Mouse (Mus musculus) CH12.LX (cell line): Measurements from ENCODE around the gene Gabrb3. TPM values are rescaled to one million over a fixed set of nuclear protein-coding genes. Genes with fewer than 3 reads are reported as not detected.

Source experiments
- DNase-seq: peaks from one replicate; pipeline ENCODE4 v3.0.0-alpha.2; 2013; ENCODE audit errors: extremely low read depth
- H3K27ac ChIP-seq: 2 replicates; pipeline ENCODE4 v1.5.1; 2012; ENCODE audit warnings: low read depth, mild to moderate bottlenecking, control low read depth, moderate library complexity; ENCODE audit not compliant: insufficient read depth
- H3K27me3 ChIP-seq: replicated peaks from 2 replicates; pipeline ENCODE3; 2012; ENCODE audit warnings: inconsistent platforms
- H3K36me3 ChIP-seq, 2 experiments: replicated peaks in 1 of 2; 2 replicates each; pipeline versions ENCODE3 to v1.6.1; 2012; ENCODE audit warnings: inconsistent platforms in 1 of 2, low read length in 1 of 2, mild to moderate bottlenecking in 1 of 2, mixed read lengths in 1 of 2, moderate library complexity in 1 of 2; ENCODE audit not compliant: control insufficient read depth in 1 of 2, insufficient read depth in 1 of 2
- H3K4me1 ChIP-seq, 2 experiments: 2 replicates each; pipeline ENCODE4 v1.6.1; 2012; ENCODE audit warnings: inconsistent platforms in 1 of 2, moderate library complexity in 1 of 2; ENCODE audit not compliant: insufficient read depth in 2 of 2, control insufficient read depth in 1 of 2
- H3K4me2 ChIP-seq: 2 replicates; pipeline ENCODE4 v1.6.1; 2012; ENCODE audit warnings: low read depth, mild to moderate bottlenecking, control low read depth; ENCODE audit not compliant: poor library complexity, insufficient read depth, severe bottlenecking
- H3K4me3 ChIP-seq, 3 experiments: fragments of 150-350 bp in 1 of 3; sonication (generic) in 1 of 3; replicated peaks in 1 of 3; 2 replicates each; pipeline versions ENCODE3 to v1.5.1; 2011 to 2012; ENCODE audit warnings: low read depth in 2 of 3, low read length in 2 of 3, mild to moderate bottlenecking in 2 of 3, moderate library complexity in 2 of 3, control low read depth in 1 of 3, improper control_type of control experiment in 1 of 3, inconsistent platforms in 1 of 3, mixed read lengths in 1 of 3; ENCODE audit not compliant: poor library complexity in 1 of 3
- H3K79me2 ChIP-seq: replicated peaks from 2 replicates; pipeline ENCODE4 v1.6.1; 2012; ENCODE audit warnings: mild to moderate bottlenecking, moderate library complexity; ENCODE audit not compliant: control insufficient read depth, poor library complexity, insufficient read depth, severe bottlenecking; ENCODE audit errors: extremely low read depth
- H3K9ac ChIP-seq: 2 replicates; pipeline ENCODE4 v1.6.1; 2012; ENCODE audit warnings: low read depth, mild to moderate bottlenecking, control low read depth, moderate library complexity; ENCODE audit not compliant: insufficient read depth
- H3K9me3 ChIP-seq: replicated peaks from 2 replicates; pipeline ENCODE3; 2012; ENCODE audit warnings: low read length, inconsistent platforms, mixed read lengths
- BHLHE40 ChIP-seq: IDR thresholded peaks from 2 replicates; pipeline ENCODE4 v1.6.1; 2011; ENCODE audit warnings: mild to moderate bottlenecking, low read depth, low read length, improper control_type of control experiment
- CHD1 ChIP-seq: IDR thresholded peaks from 2 replicates; pipeline ENCODE4 v1.6.1; 2012; ENCODE audit warnings: low read depth, low read length, improper control_type of control experiment, inconsistent platforms
- CHD2 ChIP-seq: IDR thresholded peaks from 2 replicates; pipeline ENCODE4 v1.6.1; 2011; ENCODE audit warnings: low read length, improper control_type of control experiment
- ELF1 ChIP-seq: IDR thresholded peaks from 2 replicates; pipeline ENCODE4 v1.6.1; 2014; ENCODE audit warnings: low read depth, mild to moderate bottlenecking, inconsistent platforms, low read length, improper control_type of control experiment
- EP300 ChIP-seq: IDR thresholded peaks from 2 replicates; pipeline ENCODE4 v1.6.1; 2011; ENCODE audit warnings: low read length, improper control_type of control experiment
- ETS1 ChIP-seq: conservative IDR thresholded peaks from 2 replicates; pipeline ENCODE4 v1.6.1; 2012; ENCODE audit warnings: low read depth, mild to moderate bottlenecking, inconsistent platforms, low read length, improper control_type of control experiment, moderate library complexity
- HCFC1 ChIP-seq: IDR thresholded peaks from 2 replicates; pipeline ENCODE4 v1.6.1; 2012; ENCODE audit warnings: low read depth, mild to moderate bottlenecking, inconsistent platforms, low read length, improper control_type of control experiment
- IRF4 ChIP-seq: IDR thresholded peaks from 2 replicates; pipeline ENCODE4 v1.6.1; 2014; ENCODE audit warnings: low read depth, mild to moderate bottlenecking, inconsistent platforms, low read length, improper control_type of control experiment
- JUN ChIP-seq: IDR thresholded peaks from 2 replicates; pipeline ENCODE4 v1.6.1; 2011; ENCODE audit warnings: low read depth, mild to moderate bottlenecking, low read length, improper control_type of control experiment, moderate library complexity; ENCODE audit not compliant: insufficient read depth
- JUND ChIP-seq: conservative IDR thresholded peaks from 2 replicates; pipeline ENCODE4 v1.6.1; 2011; ENCODE audit warnings: low read depth, low read length, improper control_type of control experiment
- MAFK ChIP-seq: IDR thresholded peaks from 2 replicates; pipeline ENCODE4 v1.6.1; 2011; ENCODE audit warnings: low read length, improper control_type of control experiment; ENCODE audit not compliant: insufficient replicate concordance
- MAX ChIP-seq: IDR thresholded peaks from 2 replicates; pipeline ENCODE4 v1.6.1; 2011; ENCODE audit warnings: low read length, improper control_type of control experiment
- MAZ ChIP-seq: IDR thresholded peaks from 2 replicates; pipeline ENCODE4 v1.6.1; 2012; ENCODE audit warnings: low read depth, mild to moderate bottlenecking, inconsistent platforms, low read length, improper control_type of control experiment, moderate library complexity
- MEF2A ChIP-seq: IDR thresholded peaks from 2 replicates; pipeline ENCODE4 v1.6.1; 2014; ENCODE audit warnings: low read depth, mild to moderate bottlenecking, inconsistent platforms, low read length, improper control_type of control experiment, borderline replicate concordance
- MYC ChIP-seq: IDR thresholded peaks from 2 replicates; pipeline ENCODE4 v1.6.1; 2011; ENCODE audit warnings: low read depth, mild to moderate bottlenecking, improper control_type of control experiment, low read length
- NELFE ChIP-seq: IDR thresholded peaks from 2 replicates; pipeline ENCODE4 v1.6.1; 2011; ENCODE audit warnings: low read depth, low read length, improper control_type of control experiment
- PAX5 ChIP-seq: IDR thresholded peaks from 2 replicates; pipeline ENCODE4 v1.6.1; 2012; ENCODE audit warnings: low read length, inconsistent platforms, mixed read lengths
- POLR2AphosphoS2 ChIP-seq: IDR thresholded peaks from 2 replicates; pipeline ENCODE4 v1.6.1; 2011; ENCODE audit warnings: low read depth, low read length, improper control_type of control experiment
- RCOR1 ChIP-seq: conservative IDR thresholded peaks from 2 replicates; pipeline ENCODE4 v1.6.1; 2012; ENCODE audit warnings: low read depth, mild to moderate bottlenecking, inconsistent platforms, low read length, improper control_type of control experiment
- SIN3A ChIP-seq: IDR thresholded peaks from 2 replicates; pipeline ENCODE4 v1.6.1; 2012; ENCODE audit warnings: low read length, improper control_type of control experiment, inconsistent platforms
- SMC3 ChIP-seq: IDR thresholded peaks from 2 replicates; pipeline ENCODE4 v1.6.1; 2011; ENCODE audit warnings: low read depth, low read length, improper control_type of control experiment
- TCF12 ChIP-seq: IDR thresholded peaks from 2 replicates; pipeline ENCODE4 v1.6.1; 2014; ENCODE audit warnings: low read depth, mild to moderate bottlenecking, inconsistent platforms, low read length, improper control_type of control experiment
- UBTF ChIP-seq: IDR thresholded peaks from 2 replicates; pipeline ENCODE4 v1.6.1; 2012; ENCODE audit warnings: low read depth, mild to moderate bottlenecking, inconsistent platforms, low read length, improper control_type of control experiment, moderate library complexity
- ZNF384 ChIP-seq: IDR thresholded peaks from 2 replicates; pipeline ENCODE4 v1.6.1; 2012; ENCODE audit warnings: low read depth, low read length, improper control_type of control experiment, inconsistent platforms
- dilution Hi-C: fragments of 300-500 bp; cut with MboI; formaldehyde crosslinking; loops from 2 replicates; pipeline ENCODE4 v1.14.3; 2020; ENCODE audit warnings: low sequenced_read_pairs; ENCODE audit not compliant: extremely low pct_unique_long_range_greater_than_20kb, extremely low pct_ligation_motif_present
- in situ Hi-C: fragments of 300-500 bp; cut with MboI; formaldehyde crosslinking; loops from 3 replicates; pipeline ENCODE4 v1.14.3; 2019; ENCODE audit warnings: low sequenced_read_pairs, low pct_ligation_motif_present, low pct_unique_long_range_greater_than_20kb, mixed read lengths
- polyA plus RNA-seq: library from polyadenylated mRNA; unstranded; fragments of >175 nt; gene quantifications from 2 replicates; pipeline ENCODE4 v1.2.1, GENCODE M21; 2012; ENCODE audit warnings: low read depth; ENCODE audit not compliant: insufficient read length
- total RNA-seq, 2 experiments: library from RNA; depleted of rRNA; stranded (reverse); fragments of 300-350 nt in 1 of 2; fragments of >200 nt in 1 of 2; gene quantifications; 2 replicates each; pipeline ENCODE4 v1.2.3; 2012 to 2014

The Gabrb3 gene
- total and polyA plus RNA-seq, 3 experiments: not detected

DNA sequence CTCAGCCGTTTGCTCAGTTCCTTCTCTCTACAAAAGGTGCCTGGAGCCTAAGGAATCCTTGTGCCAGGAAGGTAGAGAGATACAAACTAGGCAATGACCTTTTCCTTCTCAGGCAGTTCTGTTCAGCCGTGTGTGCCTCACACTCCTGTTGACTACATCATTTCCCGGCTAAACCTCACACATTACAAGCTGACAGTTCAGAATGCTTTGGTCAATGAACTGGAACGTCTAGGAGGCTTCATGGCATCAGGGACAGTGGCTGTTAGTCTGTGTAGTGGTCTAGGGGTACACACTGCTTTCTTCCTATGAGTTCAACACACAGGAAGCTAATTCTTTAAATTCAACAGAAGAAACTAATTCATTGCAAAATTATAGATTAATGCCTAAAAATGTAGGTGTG lies 216.2 kb downstream of the Gabrb3 start:
- Histone ChIP-seq H3K9me3 (peaks cover 30% of the 10 kb centered on the region), H3K79me2 (no peaks in the 10 kb centered on the region), H3K4me3 (no peak overlapping the region), H3K27me3 (no peaks in the 10 kb centered on the region), H3K27ac (no peak overlapping the region), H3K9ac (no peak overlapping the region), H3K36me3 (no peaks in the 10 kb centered on the region)
- in situ Hi-C loops (no loop called here), dilution Hi-C loops (no loop called here)
- no peak for TF ChIP-seq JUND
- TF ChIP-seq ETS1: no peak
- no peak for TF ChIP-seq RCOR1
- no peak for TF ChIP-seq UBTF
- TF ChIP-seq CHD2: no peak
- no peak for TF ChIP-seq JUN
- no peak for TF ChIP-seq ZNF384
- TF ChIP-seq EP300: no peak
- TF ChIP-seq CHD1: no peak
- no peak for TF ChIP-seq MAX
- TF ChIP-seq MAFK: no peak
- no peak for TF ChIP-seq ELF1
- no peak for TF ChIP-seq POLR2AphosphoS2
- TF ChIP-seq SIN3A: no peak
- TF ChIP-seq, all 38 proteins: peak for 0
- H3K4me2 ChIP-seq: no peak overlapping the region
- DNase-seq: no peak
- no peaks in the 10 kb centered on the region for H3K4me1 ChIP-seq

DNA sequence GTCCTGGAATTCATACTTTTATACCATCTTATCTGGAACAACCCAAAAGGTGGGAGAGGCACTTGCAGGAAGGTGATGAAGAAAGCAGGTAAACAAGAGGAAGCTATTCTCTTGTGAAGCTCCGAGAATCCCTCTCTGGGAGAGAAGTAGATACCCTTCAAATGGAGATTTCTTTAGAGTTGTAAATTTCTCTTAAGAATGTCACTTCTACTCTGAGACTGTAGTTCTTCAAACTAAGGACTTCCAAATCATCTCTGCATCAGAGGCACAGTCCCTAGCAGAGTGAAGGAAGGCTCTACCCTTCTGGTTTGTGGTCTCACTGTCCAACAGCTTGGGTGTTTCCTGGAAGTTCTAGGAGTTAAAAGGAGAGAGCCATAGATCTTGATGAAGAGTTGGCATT lies 221.3 kb downstream of the Gabrb3 start:
- TF ChIP-seq TCF12 (no peak), MEF2A (no peak), EP300 (no peak), ZNF384 (no peak), IRF4 (no peak), BHLHE40 (no peak), HCFC1 (no peak), PAX5 (no peak), SMC3 (no peak), CHD1 (no peak), MAZ (no peak), NELFE (no peak), MYC (no peak)
- Histone ChIP-seq H3K9ac (no peak overlapping the region), H3K79me2 (no peaks in the 10 kb centered on the region), H3K27me3 (no peaks in the 10 kb centered on the region), H3K27ac (no peak overlapping the region), H3K9me3 (peaks cover 36% of the 10 kb centered on the region), H3K4me1 (no peaks in the 10 kb centered on the region), H3K4me3 (no peak overlapping the region), H3K4me2 (no peak overlapping the region), H3K36me3 (no peaks in the 10 kb centered on the region)
- dilution Hi-C loops (no loop called here), in situ Hi-C loops (no loop called here)
- DNase-seq: no peak
